Mouse (Mus musculus): Measurements from ENCODE around the gene Avpr1b. TPM values are rescaled to one million over a fixed set of nuclear protein-coding genes. Genes with fewer than 3 reads are reported as not detected.

Gene Avpr1b
- polyA plus RNA-seq, 1 experiment = not detected

GRCm38 (mm10) chr1:131600314-131600713, 1.3 kb downstream of the Avpr1b start:
- TF ChIP-seq POLR2A (IDR thresholded peaks at IDR 0.05; ENCODE audit: low read depth, low read length) (no peak), CTCF (IDR thresholded peaks at IDR 0.05; ENCODE audit: extremely low read depth, insufficient read depth, insufficient read length, insufficient replicate concordance) (no peak)
- 38% methylated on average over 11 of the region's 11 CpGs for WGBS
- DNase-seq (ENCODE audit: low read depth in 1 of 2, low spot score in 2 of 2) = peak in 1 of 2 experiments; percentile 5

GRCm38 (mm10) chr1:131606719-131607118, 7.7 kb downstream of the Avpr1b start:
- Histone ChIP-seq H3K27me3 (ENCODE audit: control insufficient read depth, insufficient read depth, low read length) (no peaks in the 10 kb centered on the region), H3K27ac (ENCODE audit: insufficient read depth, low read length) (no peak overlapping the region), H3K36me3 (ENCODE audit: control insufficient read depth, insufficient read depth, low read length) (no peaks in the 10 kb centered on the region), H3K4me3 (ENCODE audit: extremely low read depth, insufficient read depth, insufficient read length) (no peak overlapping the region), H3K4me1 (ENCODE audit: control insufficient read depth, insufficient read depth, insufficient read length) (no peaks in the 10 kb centered on the region)
- TF ChIP-seq POLR2A (IDR thresholded peaks at IDR 0.05; ENCODE audit: low read depth, low read length) (no peak), CTCF (IDR thresholded peaks at IDR 0.05; ENCODE audit: extremely low read depth, insufficient read depth, insufficient read length, insufficient replicate concordance) (no peak)
- WGBS = 77% methylated on average over 2 of the region's 2 CpGs
- DNase-seq (ENCODE audit: low read depth in 1 of 2, low spot score in 2 of 2) = no peak

More at GRCm38 (mm10) chr1:131600314-131600713, 1.3 kb downstream of the Avpr1b start:
- Histone ChIP-seq H3K27ac (ENCODE audit: insufficient read depth, low read length) (no peak overlapping the region), H3K4me1 (ENCODE audit: control insufficient read depth, insufficient read depth, insufficient read length) (no peaks in the 10 kb centered on the region), H3K27me3 (ENCODE audit: control insufficient read depth, insufficient read depth, low read length) (0 out of 2 replicates have a peak, but pooled peaks cover 2% of the 10 kb centered on the region), H3K36me3 (ENCODE audit: control insufficient read depth, insufficient read depth, low read length) (no peaks in the 10 kb centered on the region), H3K4me3 (ENCODE audit: extremely low read depth, insufficient read depth, insufficient read length) (no peak overlapping the region)

GRCm38 (mm10) chr1:131612556-131613155, 13.6 kb downstream of the Avpr1b start:
- no peaks in the 10 kb centered on the region for H3K27me3 ChIP-seq (ENCODE audit: control insufficient read depth, insufficient read depth, low read length)
- H3K36me3 ChIP-seq (ENCODE audit: control insufficient read depth, insufficient read depth, low read length) = no peaks in the 10 kb centered on the region
- H3K4me1 ChIP-seq (ENCODE audit: control insufficient read depth, insufficient read depth, insufficient read length) = no peaks in the 10 kb centered on the region
- TF ChIP-seq POLR2A (IDR thresholded peaks at IDR 0.05; ENCODE audit: low read depth, low read length) (no peak), CTCF (IDR thresholded peaks at IDR 0.05; ENCODE audit: extremely low read depth, insufficient read depth, insufficient read length, insufficient replicate concordance) (no peak)
- peak in 1 of 2 experiments; percentile 15 for DNase-seq (ENCODE audit: low read depth in 1 of 2, low spot score in 2 of 2)
- no peak overlapping the region for H3K4me3 ChIP-seq (ENCODE audit: extremely low read depth, insufficient read depth, insufficient read length)
- no peak overlapping the region for H3K27ac ChIP-seq (ENCODE audit: insufficient read depth, low read length)
- 72% methylated on average over 4 of the region's 4 CpGs for WGBS

GRCm38 (mm10) chr1:131613361-131614133, 14.5 kb downstream of the Avpr1b start:
- 74% methylated on average over 16 of the region's 16 CpGs for WGBS
- H3K27me3 ChIP-seq (ENCODE audit: control insufficient read depth, insufficient read depth, low read length) = no peaks in the 10 kb centered on the region
- TF ChIP-seq CTCF (IDR thresholded peaks at IDR 0.05; ENCODE audit: extremely low read depth, insufficient read depth, insufficient read length, insufficient replicate concordance) (peak; percentile 63; the same call in 1 of the 2 replicates), POLR2A (IDR thresholded peaks at IDR 0.05; ENCODE audit: low read depth, low read length) (no peak)
- H3K4me1 ChIP-seq (ENCODE audit: control insufficient read depth, insufficient read depth, insufficient read length) = no peaks in the 10 kb centered on the region
- H3K4me3 ChIP-seq (ENCODE audit: extremely low read depth, insufficient read depth, insufficient read length) = no peak overlapping the region
- no peak overlapping the region for H3K27ac ChIP-seq (ENCODE audit: insufficient read depth, low read length)
- DNase-seq (ENCODE audit: low read depth in 1 of 2, low spot score in 2 of 2) = peak; percentile 70 to 77
- no peaks in the 10 kb centered on the region for H3K36me3 ChIP-seq (ENCODE audit: control insufficient read depth, insufficient read depth, low read length)

GRCm38 (mm10) chr1:131614641-131615040, 15.6 kb downstream of the Avpr1b start:
- no peaks in the 10 kb centered on the region for H3K36me3 ChIP-seq (ENCODE audit: control insufficient read depth, insufficient read depth, low read length)
- TF ChIP-seq CTCF (IDR thresholded peaks at IDR 0.05; ENCODE audit: extremely low read depth, insufficient read depth, insufficient read length, insufficient replicate concordance) (no peak), POLR2A (IDR thresholded peaks at IDR 0.05; ENCODE audit: low read depth, low read length) (no peak)
- 93% methylated on average over 6 of the region's 6 CpGs for WGBS
- H3K27me3 ChIP-seq (ENCODE audit: control insufficient read depth, insufficient read depth, low read length) = no peaks in the 10 kb centered on the region
- H3K27ac ChIP-seq (ENCODE audit: insufficient read depth, low read length) = no peak overlapping the region
- no peaks in the 10 kb centered on the region for H3K4me1 ChIP-seq (ENCODE audit: control insufficient read depth, insufficient read depth, insufficient read length)
- no peak for DNase-seq (ENCODE audit: low read depth in 1 of 2, low spot score in 2 of 2)
- H3K4me3 ChIP-seq (ENCODE audit: extremely low read depth, insufficient read depth, insufficient read length) = no peak overlapping the region

- no peak overlapping the region for H3K4me3 ChIP-seq (ENCODE audit: extremely low read depth, insufficient read depth, insufficient read length)
- TF ChIP-seq CTCF (IDR thresholded peaks at IDR 0.05; ENCODE audit: extremely low read depth, insufficient read depth, insufficient read length, insufficient replicate concordance) (no peak), POLR2A (IDR thresholded peaks at IDR 0.05; ENCODE audit: low read depth, low read length) (no peak)
- H3K36me3 ChIP-seq (ENCODE audit: control insufficient read depth, insufficient read depth, low read length) = no peaks in the 10 kb centered on the region
- 88% methylated on average over 1 of the region's 1 CpGs for WGBS
- H3K27ac ChIP-seq (ENCODE audit: insufficient read depth, low read length) = no peak overlapping the region
- DNase-seq (ENCODE audit: low read depth in 1 of 2, low spot score in 2 of 2) = no peak
- no peaks in the 10 kb centered on the region for H3K27me3 ChIP-seq (ENCODE audit: control insufficient read depth, insufficient read depth, low read length)
- no peaks in the 10 kb centered on the region for H3K4me1 ChIP-seq (ENCODE audit: control insufficient read depth, insufficient read depth, insufficient read length)
Observed at GRCm38 (mm10) chr1:131616131-131616530, 17.1 kb downstream of the Avpr1b start.
